Mouse (Mus musculus) inflammation-experienced regulatory T-cells, adult 6 months (primary cell): ENCODE measurements around the gene Psg25. TPM values are rescaled to one million over a fixed set of nuclear protein-coding genes. Genes with fewer than 3 reads are reported as not detected.
"Not testable (repeated sequence)": the region's sequence is repeated elsewhere in the genome, so short reads cannot be mapped to it uniquely, and the experiment has no call there.

Experiments
- ATAC-seq: one replicate; pipeline ENCODE4 v1.8.0; 2017
- polyA plus RNA-seq, 3 experiments: library from polyadenylated mRNA; unstranded; fragments of 100-300 nt; shearing (Covaris generic); gene quantifications; one replicate each; pipeline ENCODE4 v1.2.1; 2017

The Psg25 gene
- not detected for polyA plus RNA-seq

- no peak for ATAC-seq
Measured at GRCm38 (mm10) chr7:18532169-18532568, at the start of gene Psg25. Gene Psg25 (minus strand): TSS chr7:18532269.

DNA sequence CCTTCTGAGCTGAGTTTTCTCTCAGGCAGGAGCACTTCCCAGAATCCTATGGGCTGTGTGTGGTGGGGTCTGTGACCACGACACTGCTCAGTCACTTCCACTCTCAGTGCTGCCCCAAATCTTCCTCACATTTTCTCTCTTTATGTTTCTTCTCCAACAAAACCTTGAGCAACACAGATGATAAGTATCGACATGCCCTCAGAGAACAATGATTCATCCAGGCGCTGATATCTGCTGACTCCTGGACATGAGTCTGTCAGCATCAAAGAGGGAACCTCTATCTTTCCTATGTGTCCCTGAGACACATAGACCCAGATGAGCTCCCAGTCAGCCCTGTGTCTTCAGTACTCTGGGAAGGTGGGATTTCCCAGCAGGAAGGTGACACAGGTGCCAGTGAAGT, 35.1 kb upstream of the Psg25 start, which contains the start of gene Psg27:
TSS of gene Psg27 (minus strand) at position 101 of the 400 bp plus-strand sequence.
- ATAC-seq = no peak

DNA sequence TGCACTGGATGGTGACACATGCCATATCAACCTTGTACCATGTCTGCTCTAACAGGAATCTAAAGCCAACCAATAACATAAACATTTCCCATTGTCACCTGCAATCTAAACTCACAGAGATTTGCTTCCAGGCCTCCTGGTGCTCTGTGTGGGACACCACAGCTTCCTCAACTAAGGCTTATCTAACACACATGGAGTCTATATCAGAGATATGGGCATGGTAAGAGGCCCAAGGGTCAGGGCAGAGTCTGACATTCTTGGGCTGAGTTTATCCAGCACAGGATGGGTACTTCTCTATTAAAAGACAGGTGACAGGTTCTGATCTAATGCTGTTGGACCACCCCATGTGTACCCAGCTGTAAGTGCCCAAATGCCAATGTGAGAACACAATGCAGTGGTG, 27.8 kb upstream of the Psg25 start:
- ATAC-seq = no peak

GRCm38 (mm10) chr7:18555751-18556150, 23.7 kb upstream of the Psg25 start:
- not testable (repeated sequence) for ATAC-seq

DNA sequence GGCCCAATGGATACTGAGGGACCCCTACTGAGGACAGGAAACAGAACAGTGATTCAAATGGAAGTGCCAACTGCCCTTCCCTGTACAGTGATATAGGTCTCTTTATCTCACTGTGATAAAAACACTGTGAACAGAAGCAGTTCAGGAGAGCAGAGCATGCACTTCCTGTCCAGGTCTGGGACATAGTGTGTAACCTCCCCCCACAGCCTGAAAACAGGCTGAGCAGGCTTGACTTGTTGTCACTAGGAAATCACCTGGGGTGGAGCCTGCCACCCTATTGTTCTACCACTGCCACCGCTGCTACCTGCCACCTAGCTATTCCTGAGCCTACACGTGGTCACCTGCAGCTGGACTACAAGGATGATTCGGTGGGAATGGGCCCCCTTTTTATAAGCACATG, 1.4 kb upstream of the Psg25 start:
- no peak for ATAC-seq

- no peak for ATAC-seq
Measured at GRCm38 (mm10) chr7:18524668-18525067, 7.4 kb downstream of the Psg25 start.

GRCm38 (mm10) chr7:18512848-18513247, 19.2 kb downstream of the Psg25 start:
- ATAC-seq = not testable (repeated sequence)

DNA sequence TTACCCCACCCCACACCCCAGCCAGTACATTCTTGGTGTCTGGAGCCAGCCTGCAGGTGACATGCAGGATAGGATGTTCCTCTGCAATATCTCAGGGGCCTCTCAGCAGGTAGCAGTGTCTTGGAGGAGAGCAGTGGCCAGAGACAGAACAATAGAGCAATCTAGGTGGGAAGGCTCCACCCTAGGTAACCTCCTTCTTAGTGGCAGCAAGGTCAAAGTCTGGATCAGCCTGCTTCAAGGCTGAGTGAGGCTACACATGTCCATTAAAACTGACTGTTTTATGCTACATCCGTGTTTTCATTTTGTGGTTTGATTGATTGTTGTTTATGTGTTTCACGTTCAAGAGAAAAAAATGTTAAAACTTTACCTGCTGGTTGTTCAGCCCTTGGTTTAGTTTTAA, 19.7 kb downstream of the Psg25 start:
- ATAC-seq = not testable (repeated sequence)

GRCm38 (mm10) chr7:18511479-18511878, 20.6 kb downstream of the Psg25 start:
- no peak for ATAC-seq

DNA sequence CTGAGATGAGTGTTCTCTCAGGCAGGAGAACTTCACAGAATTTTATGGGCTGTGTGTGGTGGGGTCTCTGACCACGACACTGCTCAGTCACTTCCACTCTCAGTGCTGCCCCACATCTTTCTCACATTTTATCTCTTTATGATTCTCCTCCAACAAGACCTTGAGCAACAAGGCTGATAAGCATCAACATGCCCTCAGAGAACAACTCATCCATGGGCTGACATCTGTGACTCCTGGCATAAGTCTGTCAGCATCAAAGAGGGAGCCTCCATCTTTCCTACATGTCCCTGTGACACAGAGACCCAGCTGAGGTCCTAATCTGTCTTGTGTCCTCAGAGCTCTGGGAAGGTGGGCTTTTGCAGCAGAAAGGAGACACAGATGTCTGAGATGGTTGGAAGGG, 48.0 kb downstream of the Psg25 start, which contains the start of gene Psg26:
TSS of gene Psg26 (minus strand) at position 101 of the 400 bp plus-strand sequence.
- ATAC-seq = no peak

Other genes starting within 250 kb of the Psg25 start
- not detected for gene Psg18, start 177.3 kb downstream of the Psg25 start, polyA plus RNA-seq
- not detected for gene Psg28, start 100.2 kb downstream of the Psg25 start, polyA plus RNA-seq
- gene Psg26, start 48.1 kb downstream of the Psg25 start, polyA plus RNA-seq = not detected
- gene Psg27, start 35.0 kb upstream of the Psg25 start, polyA plus RNA-seq = not detected
- gene Psg23, start 84.2 kb upstream of the Psg25 start, polyA plus RNA-seq = not detected
- not detected for gene Psg21, start 124.5 kb upstream of the Psg25 start, polyA plus RNA-seq
- gene Psg20, start 153.9 kb upstream of the Psg25 start, polyA plus RNA-seq = not detected
- not detected for gene Psg22, start 185.8 kb upstream of the Psg25 start, polyA plus RNA-seq